Mouse (Mus musculus) forebrain, embryonic 11.5 days (tissue): ENCODE measurements at regions not wholly inside any gene's neighbourhood (a gene's known extent, or its start where the extent isn't known, plus 50 kb on each side); places are given as distances from the start of the nearest gene placed in this dataset.

Experiments
- ATAC-seq: fragments of 200-750 bp; cut with Nextera tagmentation; replicated peaks from 2 replicates; pipeline ENCODE4 v1.8.0; 2017; ENCODE audit warnings: moderate TSS enrichment; ENCODE audit not compliant: low FRiP score
- DNase-seq: peaks from one replicate; pipeline ENCODE4 v3.0.0-alpha.2; 2017; ENCODE audit warnings: low spot score
- H3K27ac ChIP-seq: fragments of 300-500 bp; sonication (generic); 2 replicates; pipeline ENCODE4 v1.5.1; 2014; ENCODE audit warnings: low read depth, low read length
- H3K27me3 ChIP-seq: fragments of 300-500 bp; sonication (generic); 2 replicates; pipeline ENCODE4 v1.6.1; 2014; ENCODE audit warnings: mild to moderate bottlenecking, low read length, mixed read lengths; ENCODE audit not compliant: control insufficient read depth, insufficient read depth
- H3K36me3 ChIP-seq: fragments of 300-500 bp; sonication (generic); 2 replicates; pipeline ENCODE4 v1.6.1; 2014; ENCODE audit warnings: mild to moderate bottlenecking, low read length, moderate library complexity, mixed read lengths; ENCODE audit not compliant: control insufficient read depth, insufficient read depth
- H3K4me1 ChIP-seq: fragments of 300-500 bp; sonication (generic); replicated peaks from 2 replicates; pipeline ENCODE4 v1.6.1; 2014; ENCODE audit warnings: low read length, mixed read lengths; ENCODE audit not compliant: control insufficient read depth, insufficient read depth
- H3K4me2 ChIP-seq: fragments of 300-500 bp; sonication (generic); 2 replicates; pipeline ENCODE4 v1.6.1; 2014; ENCODE audit warnings: low read depth, mild to moderate bottlenecking, low read length, moderate library complexity, mixed read lengths; ENCODE audit not compliant: severe bottlenecking
- H3K4me3 ChIP-seq: fragments of 300-500 bp; sonication (generic); 2 replicates; pipeline ENCODE4 v1.5.1; 2014; ENCODE audit warnings: low read depth, low read length
- H3K9ac ChIP-seq: fragments of 300-500 bp; sonication (generic); 2 replicates; pipeline ENCODE4 v1.6.1; 2014; ENCODE audit warnings: low read length
- H3K9me3 ChIP-seq: fragments of 300-500 bp; sonication (generic); 2 replicates; pipeline ENCODE4 v1.6.1; 2016; ENCODE audit warnings: low read length, mixed read lengths; ENCODE audit not compliant: control insufficient read depth
- WGBS: fragments of 180-500 bp; shearing (Covaris S2); extraction: QIAGEN DNeasy Blood & Tissue Kit; methylation state at CpG from one replicate; pipeline ENCODE4 v1.1.7; 2014; 5-methylcytosine and 5-hydroxymethylcytosine counted together

GRCm38 (mm10) chr9:52492947-52493505 lies 186.6 kb downstream of the AI593442 start:
- Histone ChIP-seq H3K4me2 (no peak overlapping the region), H3K27me3 (no peaks in the 10 kb centered on the region), H3K27ac (no peak overlapping the region), H3K9ac (no peak overlapping the region), H3K36me3 (no peaks in the 10 kb centered on the region), H3K4me3 (no peak overlapping the region), H3K4me1 (no peaks in the 10 kb centered on the region), H3K9me3 (no peaks in the 10 kb centered on the region)
- ATAC-seq (no peak), DNase-seq (no peak)
- 53% methylated on average over 2 of the region's 2 CpGs for WGBS

GRCm38 (mm10) chr9:52473555-52474196 lies 205.9 kb downstream of the AI593442 start:
- H3K27ac ChIP-seq, result no peak overlapping the region
- H3K4me3 ChIP-seq, result no peak overlapping the region
- no peak overlapping the region for H3K4me2 ChIP-seq
- no peaks in the 10 kb centered on the region for H3K4me1 ChIP-seq
- no peaks in the 10 kb centered on the region for H3K9me3 ChIP-seq
- no peaks in the 10 kb centered on the region for H3K27me3 ChIP-seq
- 88% methylated on average over 11 of the region's 11 CpGs for WGBS
- ATAC-seq, result no peak
- no peaks in the 10 kb centered on the region for H3K36me3 ChIP-seq
- no peak overlapping the region for H3K9ac ChIP-seq
- DNase-seq, result no peak

DNA sequence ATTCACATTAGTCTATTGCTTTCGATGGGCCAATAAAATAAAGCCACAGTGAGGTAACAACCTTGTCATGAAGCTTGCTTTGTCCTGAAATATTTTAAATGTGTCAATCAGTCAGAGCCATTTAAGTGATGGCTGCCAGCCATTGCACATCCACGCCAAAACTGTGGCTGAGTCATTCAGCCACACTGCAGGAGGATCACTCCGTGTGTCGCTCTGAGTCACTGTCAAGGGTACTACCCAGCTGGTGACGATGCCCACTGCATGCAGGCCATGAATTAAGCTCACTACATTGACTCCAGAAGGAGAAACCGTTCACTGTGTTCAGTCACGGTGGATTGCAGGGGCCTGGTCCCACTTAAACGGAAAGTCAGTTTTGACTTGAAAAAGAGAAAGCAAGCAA lies 206.7 kb downstream of the AI593442 start:
- no peak overlapping the region for H3K9ac ChIP-seq
- DNase-seq (no peak), ATAC-seq (no peak)
- no peaks in the 10 kb centered on the region for H3K4me1 ChIP-seq
- no peaks in the 10 kb centered on the region for H3K36me3 ChIP-seq
- no peak overlapping the region for H3K27ac ChIP-seq
- H3K27me3 ChIP-seq, result no peaks in the 10 kb centered on the region
- no peak overlapping the region for H3K4me2 ChIP-seq
- H3K9me3 ChIP-seq, result no peaks in the 10 kb centered on the region
- 84% methylated on average over 8 of the region's 8 CpGs for WGBS
- H3K4me3 ChIP-seq, result no peak overlapping the region

DNA sequence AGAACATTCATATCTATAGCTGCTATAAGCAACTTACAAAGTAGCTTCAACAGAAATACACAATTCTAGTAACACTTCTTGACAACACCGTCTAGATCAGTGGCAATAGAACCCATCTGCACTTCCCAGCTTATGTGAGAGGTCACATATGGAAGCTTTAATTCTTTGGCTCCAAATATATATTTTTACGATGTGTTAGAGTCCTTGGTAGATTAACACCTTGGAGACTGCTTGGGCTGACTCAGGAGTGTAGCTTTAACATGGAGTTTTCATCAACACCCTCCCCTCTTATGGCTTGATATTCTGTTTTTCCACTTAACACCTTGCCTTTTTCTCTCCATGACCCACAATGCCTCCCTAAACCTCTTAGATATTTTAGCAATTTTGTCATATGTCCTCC lies 221.1 kb downstream of the AI593442 start:
- WGBS, result 83% methylated on average over 2 of the region's 2 CpGs
- DNase-seq, result no peak

GRCm38 (mm10) chr9:52454445-52454844 lies 225.1 kb downstream of the AI593442 start:
- Histone ChIP-seq H3K4me1 (no peaks in the 10 kb centered on the region), H3K27ac (no peak overlapping the region), H3K9ac (no peak overlapping the region), H3K36me3 (no peaks in the 10 kb centered on the region), H3K9me3 (no peaks in the 10 kb centered on the region), H3K27me3 (no peaks in the 10 kb centered on the region), H3K4me2 (no peak overlapping the region), H3K4me3 (no peak overlapping the region)
- DNase-seq, result no peak
- WGBS, result 83% methylated on average over 2 of the region's 2 CpGs
- no peak for ATAC-seq

More for the DNA sequence above, 221.1 kb downstream of the AI593442 start:
- H3K9me3 ChIP-seq, result no peaks in the 10 kb centered on the region
- no peak overlapping the region for H3K4me2 ChIP-seq
- H3K9ac ChIP-seq, result no peak overlapping the region
- H3K4me3 ChIP-seq, result no peak overlapping the region
- ATAC-seq, result no peak
- no peak overlapping the region for H3K27ac ChIP-seq
- no peaks in the 10 kb centered on the region for H3K27me3 ChIP-seq
- H3K36me3 ChIP-seq, result no peaks in the 10 kb centered on the region
- no peaks in the 10 kb centered on the region for H3K4me1 ChIP-seq

DNA sequence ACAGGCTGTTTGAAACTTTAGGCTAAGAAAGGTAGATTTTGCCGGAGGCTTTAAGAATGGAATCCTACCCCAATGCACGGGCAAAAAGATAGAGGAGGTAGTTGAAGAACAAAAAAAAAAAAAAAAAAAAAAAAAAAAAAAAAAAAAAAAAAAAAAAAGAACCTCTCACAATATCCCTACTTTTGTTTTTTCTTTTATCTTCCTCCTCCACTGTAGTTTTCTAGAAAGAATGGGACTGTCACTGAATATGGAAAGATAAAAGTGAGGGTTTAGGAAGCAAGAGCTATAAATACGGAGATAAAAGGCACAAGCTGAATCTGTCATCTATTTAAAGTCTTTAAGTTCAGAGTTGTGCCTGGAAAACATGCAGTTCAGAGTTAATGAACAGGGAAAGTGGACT lies 227.8 kb downstream of the AI593442 start:
- ATAC-seq (no peak), DNase-seq (no peak)
- WGBS, result 86% methylated on average over 3 of the region's 3 CpGs
- no peaks in the 10 kb centered on the region for H3K4me1 ChIP-seq
- no peak overlapping the region for H3K4me2 ChIP-seq
- no peak overlapping the region for H3K27ac ChIP-seq
- no peaks in the 10 kb centered on the region for H3K9me3 ChIP-seq
- no peak overlapping the region for H3K9ac ChIP-seq
- H3K27me3 ChIP-seq, result no peaks in the 10 kb centered on the region
- no peaks in the 10 kb centered on the region for H3K36me3 ChIP-seq
- no peak overlapping the region for H3K4me3 ChIP-seq

- Histone ChIP-seq H3K4me1 (no peaks in the 10 kb centered on the region), H3K9me3 (no peaks in the 10 kb centered on the region), H3K27ac (no peak overlapping the region), H3K4me2 (no peak overlapping the region), H3K4me3 (no peak overlapping the region), H3K36me3 (no peaks in the 10 kb centered on the region), H3K27me3 (no peaks in the 10 kb centered on the region), H3K9ac (no peak overlapping the region)
- no peak for DNase-seq
- no peak for ATAC-seq
Measured at GRCm38 (mm10) chr9:52448245-52448644, 231.3 kb downstream of the AI593442 start.

GRCm38 (mm10) chr9:52443228-52443627 lies 236.4 kb downstream of the AI593442 start:
- no peak for DNase-seq
- no peaks in the 10 kb centered on the region for H3K36me3 ChIP-seq
- ATAC-seq, result no peak
- no peaks in the 10 kb centered on the region for H3K9me3 ChIP-seq
- 89% methylated on average over 7 of the region's 7 CpGs for WGBS
- no peak overlapping the region for H3K9ac ChIP-seq
- no peak overlapping the region for H3K27ac ChIP-seq
- no peaks in the 10 kb centered on the region for H3K4me1 ChIP-seq
- no peaks in the 10 kb centered on the region for H3K27me3 ChIP-seq
- H3K4me2 ChIP-seq, result no peak overlapping the region
- no peak overlapping the region for H3K4me3 ChIP-seq

DNA sequence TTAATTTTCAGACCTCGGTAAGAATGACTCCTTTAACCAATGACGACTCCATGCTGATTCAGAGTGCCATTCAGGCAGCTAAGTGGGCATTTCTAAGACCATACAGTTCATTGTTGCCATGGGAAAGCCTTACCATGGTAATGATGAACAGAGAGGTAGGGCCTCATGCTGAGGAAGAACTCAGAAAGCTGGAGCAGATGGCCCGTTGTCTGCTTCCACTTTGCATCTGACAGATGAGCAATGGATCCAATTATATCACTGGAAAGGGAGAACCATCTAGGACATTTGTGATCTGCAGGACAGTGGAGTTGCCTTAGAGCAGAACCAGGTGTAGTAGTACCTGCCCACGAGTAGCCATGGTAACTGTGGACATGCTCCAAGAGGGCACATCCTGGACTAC lies 245.4 kb downstream of the AI593442 start:
- Histone ChIP-seq H3K9me3 (no peaks in the 10 kb centered on the region), H3K9ac (no peak overlapping the region), H3K36me3 (no peaks in the 10 kb centered on the region), H3K4me2 (no peak overlapping the region), H3K4me3 (no peak overlapping the region), H3K27ac (no peak overlapping the region), H3K27me3 (no peaks in the 10 kb centered on the region), H3K4me1 (no peaks in the 10 kb centered on the region)
- no peak for DNase-seq
- WGBS, result 71% methylated on average over 4 of the region's 4 CpGs
- no peak for ATAC-seq
